Mouse (Mus musculus) hindbrain, embryonic 15.5 days (tissue): Measurements from ENCODE around the gene Itm2c. TPM values are rescaled to one million over a fixed set of nuclear protein-coding genes. Genes with fewer than 3 reads are reported as not detected.
A peak's percentile ranks its signal among the peaks of the same experiment; 100 is the strongest.

Experiments
- ATAC-seq: fragments of 200-750 bp; cut with Nextera tagmentation; 2 replicates; pipeline ENCODE4 v1.8.0; 2017; ENCODE audit warnings: low read depth, moderate number of reproducible peaks, moderate TSS enrichment; ENCODE audit not compliant: low FRiP score
- H3K27ac ChIP-seq: fragments of 300-500 bp; sonication (generic); replicated peaks from 2 replicates; pipeline ENCODE4 v1.5.1; 2015; ENCODE audit warnings: mild to moderate bottlenecking, inconsistent platforms
- H3K27me3 ChIP-seq: fragments of 300-500 bp; sonication (generic); 2 replicates; pipeline ENCODE4 v1.6.1; 2015; ENCODE audit warnings: control low read depth, inconsistent platforms
- H3K36me3 ChIP-seq: fragments of 300-500 bp; sonication (generic); 2 replicates; pipeline ENCODE4 v1.6.1; 2015; ENCODE audit warnings: control low read depth, inconsistent platforms
- H3K4me1 ChIP-seq: fragments of 300-500 bp; sonication (generic); replicated peaks from 2 replicates; pipeline ENCODE4 v1.6.1; 2015; ENCODE audit warnings: control low read depth, inconsistent platforms
- H3K4me2 ChIP-seq: fragments of 300-500 bp; sonication (generic); 2 replicates; pipeline ENCODE4 v1.6.1; 2015; ENCODE audit warnings: moderate library complexity, mild to moderate bottlenecking, inconsistent platforms
- H3K4me3 ChIP-seq: fragments of 300-500 bp; sonication (generic); 2 replicates; pipeline ENCODE4 v1.5.1; 2015; ENCODE audit warnings: mild to moderate bottlenecking, inconsistent platforms
- H3K9ac ChIP-seq: fragments of 300-500 bp; sonication (generic); 2 replicates; pipeline ENCODE4 v1.6.1; 2015; ENCODE audit warnings: inconsistent platforms
- H3K9me3 ChIP-seq: fragments of 300-500 bp; sonication (generic); 2 replicates; pipeline ENCODE4 v1.6.1; 2016; ENCODE audit warnings: control low read depth, inconsistent platforms
- WGBS: fragments of 180-500 bp; shearing (Covaris S2); methylation state at CpG from one replicate; pipeline ENCODE4 v1.1.7; 2015; 5-methylcytosine and 5-hydroxymethylcytosine counted together
- polyA plus RNA-seq: library from polyadenylated mRNA; unstranded; fragments of >200 nt; fragmentation: Nextera tagmentation; extraction: Ambion mirVana; gene quantifications from 2 replicates; pipeline ENCODE4 v1.2.1, GENCODE M21; 2015

Itm2c gene
- polyA plus RNA-seq, 1 experiment from 2014 or later: 204 TPM

DNA sequence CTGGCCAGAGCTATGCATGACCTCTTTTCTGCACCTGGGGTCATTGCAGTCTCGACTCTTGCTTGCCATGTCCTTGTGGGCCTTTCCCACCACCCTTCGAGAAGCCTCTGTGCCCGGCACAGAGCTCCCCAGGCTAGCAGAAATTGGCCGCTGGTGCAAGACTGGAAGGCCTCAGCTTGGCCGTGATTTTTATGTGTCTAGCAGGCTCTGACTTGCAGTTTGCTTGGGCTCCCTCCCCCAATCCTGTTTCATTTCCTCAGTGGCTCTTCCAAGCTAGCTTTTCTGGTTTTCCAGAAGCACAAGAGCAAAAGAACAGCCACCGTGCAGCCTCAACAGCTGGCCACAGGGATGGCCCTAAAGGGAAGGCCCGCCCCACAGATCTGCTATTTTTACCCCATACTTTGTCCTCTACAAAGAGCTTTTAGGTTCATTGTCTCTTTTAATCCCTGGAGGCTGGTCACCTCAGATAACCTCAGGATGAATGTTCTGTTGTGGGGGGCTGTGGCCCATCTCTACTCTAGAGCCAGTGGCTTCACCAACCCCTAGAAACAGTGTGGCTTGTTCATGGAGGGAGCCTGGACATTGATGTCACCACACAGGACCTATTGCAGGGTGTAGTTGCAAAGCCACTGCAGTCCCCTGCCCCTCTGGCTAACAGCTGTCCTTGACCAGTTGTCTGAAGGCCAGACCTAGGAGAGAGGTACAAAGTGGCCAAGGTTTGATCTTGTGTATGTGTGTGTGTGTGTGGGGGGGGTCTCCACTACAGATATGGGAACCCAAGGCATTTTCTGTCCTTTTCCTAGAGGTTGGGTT, 6.6 kb downstream of the Itm2c start:
- no peak for ATAC-seq
- H3K27ac ChIP-seq: peak overlapping the region; percentile 13; the same call in 1 of the 2 replicates
- H3K4me2 ChIP-seq: no peak overlapping the region
- H3K9ac ChIP-seq: no peak overlapping the region
- H3K36me3 ChIP-seq: peaks cover 26% of the 10 kb centered on the region
- H3K9me3 ChIP-seq: no peaks in the 10 kb centered on the region
- 73% methylated on average over 7 of the region's 7 CpGs for WGBS
- H3K4me1 ChIP-seq: peaks cover 72% of the 10 kb centered on the region
- no peak overlapping the region for H3K4me3 ChIP-seq
- no peaks in the 10 kb centered on the region for H3K27me3 ChIP-seq

DNA sequence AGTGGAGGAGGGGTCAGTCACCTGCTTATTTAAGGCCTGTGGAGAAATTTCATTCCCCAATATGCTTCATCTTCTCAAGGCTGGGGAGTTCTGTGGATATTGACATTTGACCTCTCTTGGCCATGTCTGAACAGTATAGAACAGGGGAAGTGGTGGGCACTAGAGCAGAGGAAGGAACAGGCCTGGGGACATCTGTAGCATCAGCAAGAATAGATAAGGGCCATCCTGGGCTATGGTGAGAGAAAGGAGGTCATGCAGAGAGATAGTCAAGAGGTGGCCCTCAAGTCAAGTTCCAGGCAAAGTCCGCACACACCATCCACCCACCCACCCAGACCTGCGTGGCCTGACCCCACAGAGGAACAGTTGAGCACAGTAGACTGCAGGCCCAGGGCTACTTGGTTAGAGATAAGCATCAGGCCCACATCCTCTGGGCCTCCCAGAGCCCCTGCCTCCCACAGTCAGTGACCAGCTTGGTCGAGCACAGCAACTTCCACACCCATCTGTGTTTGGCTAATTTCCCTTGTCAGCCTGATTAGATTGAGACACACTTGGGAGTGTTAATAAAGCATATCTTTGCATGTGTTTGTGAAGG, 7.5 kb downstream of the Itm2c start:
- Histone ChIP-seq H3K4me2 (no peak overlapping the region), H3K4me3 (no peak overlapping the region), H3K36me3 (peaks cover 35% of the 10 kb centered on the region), H3K4me1 (peaks cover 63% of the 10 kb centered on the region), H3K9ac (no peak overlapping the region), H3K27ac (peak overlapping the region; percentile 73), H3K9me3 (no peaks in the 10 kb centered on the region), H3K27me3 (no peaks in the 10 kb centered on the region)
- ATAC-seq: peak; percentile 51
- 56% methylated on average over 3 of the region's 3 CpGs for WGBS

DNA sequence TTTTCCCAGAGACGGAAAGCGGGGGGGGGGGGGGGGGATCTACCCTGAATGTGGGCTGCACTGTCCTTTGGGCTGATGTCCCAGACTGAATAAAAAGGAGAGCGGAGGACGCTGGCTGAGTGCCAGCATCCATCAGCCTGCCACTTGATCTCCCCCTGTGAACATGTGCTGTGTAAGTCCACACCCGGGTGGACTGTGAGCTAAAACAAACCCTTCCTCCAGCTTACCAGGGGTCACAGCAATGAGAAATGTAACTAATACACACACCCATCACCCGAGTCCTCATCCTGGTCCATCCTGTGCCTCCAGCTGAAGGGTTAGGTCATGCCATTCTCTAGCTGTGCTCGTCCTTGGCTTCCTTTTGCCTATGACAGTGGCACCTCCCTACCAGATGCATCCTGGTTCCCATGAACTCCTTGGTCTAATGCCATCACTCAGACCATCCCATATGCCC, 8.1 kb downstream of the Itm2c start:
- WGBS: 28% methylated on average over 7 of the region's 7 CpGs
- Histone ChIP-seq H3K27me3 (no peaks in the 10 kb centered on the region), H3K4me3 (no peak overlapping the region), H3K9ac (no peak overlapping the region), H3K36me3 (peaks cover 40% of the 10 kb centered on the region), H3K4me1 (peaks cover 58% of the 10 kb centered on the region), H3K27ac (peak overlapping the region; percentile 73), H3K9me3 (no peaks in the 10 kb centered on the region), H3K4me2 (0 out of 2 replicates have a peak overlapping the region, but pooled peaks have one; percentile 13)
- peak; percentile 72 for ATAC-seq

DNA sequence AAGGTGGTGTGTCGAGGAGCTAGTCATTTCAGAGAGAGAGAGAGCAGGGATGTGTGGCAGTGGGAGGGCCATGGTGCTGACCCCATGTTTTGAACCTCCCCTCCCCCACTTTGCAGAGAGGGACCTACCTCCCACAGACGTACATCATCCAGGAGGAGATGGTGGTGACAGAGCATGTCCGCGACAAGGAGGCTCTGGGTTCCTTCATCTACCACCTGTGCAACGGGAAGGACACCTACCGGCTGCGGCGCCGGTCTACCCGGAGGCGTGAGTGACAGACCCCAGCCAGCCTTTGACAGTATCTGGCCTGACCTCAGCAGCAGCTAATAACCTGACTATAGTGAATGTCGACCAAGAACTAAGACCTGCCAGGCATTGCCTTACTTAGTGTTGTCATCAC, 12.8 kb downstream of the Itm2c start:
- H3K36me3 ChIP-seq: peaks cover 54% of the 10 kb centered on the region

DNA sequence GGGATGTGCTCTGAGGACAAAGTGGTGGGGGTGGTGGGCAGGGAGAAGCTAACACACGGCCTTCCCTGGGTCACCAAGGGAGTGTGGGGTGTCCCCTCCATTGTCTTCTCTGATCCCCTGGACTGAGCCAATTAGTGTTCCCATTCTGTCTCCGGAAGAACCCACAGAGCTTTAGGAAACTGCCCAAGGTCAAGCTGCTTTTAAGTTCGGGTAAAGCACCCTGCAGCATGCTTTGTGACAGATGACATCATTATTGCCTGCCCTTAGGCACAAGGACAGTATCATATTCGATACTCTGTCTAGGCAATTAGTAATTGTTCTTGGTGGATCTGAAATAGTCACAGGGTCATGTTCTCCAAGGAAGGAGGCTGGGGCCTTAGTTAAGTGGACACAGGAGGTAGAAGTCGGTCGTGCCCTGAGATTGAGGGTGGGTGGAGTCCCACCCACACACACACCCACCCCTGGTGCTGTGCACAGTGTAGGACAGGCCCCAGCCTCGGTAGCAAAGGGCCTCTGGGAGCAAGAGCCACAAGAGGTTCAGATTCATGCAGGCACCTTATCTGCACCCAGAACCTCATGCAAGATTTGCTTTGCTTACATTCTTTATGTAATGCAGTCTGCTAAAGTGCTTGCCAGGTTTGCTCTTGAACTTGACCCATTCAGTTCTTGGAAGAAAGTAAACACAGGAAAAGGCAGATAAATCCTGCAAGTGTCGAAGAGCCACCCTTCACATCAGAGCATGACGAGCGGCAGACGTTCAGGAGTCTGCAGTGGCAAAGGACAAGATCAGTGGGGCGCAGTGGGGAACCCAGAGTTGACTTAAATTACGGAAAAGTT, 14.9 kb downstream of the Itm2c start:
- H3K4me3 ChIP-seq: no peak overlapping the region
- no peaks in the 10 kb centered on the region for H3K9me3 ChIP-seq
- no peak overlapping the region for H3K4me2 ChIP-seq
- no peaks in the 10 kb centered on the region for H3K27me3 ChIP-seq
- H3K4me1 ChIP-seq: no peaks in the 10 kb centered on the region
- peaks cover 44% of the 10 kb centered on the region for H3K36me3 ChIP-seq
- no peak overlapping the region for H3K27ac ChIP-seq
- H3K9ac ChIP-seq: no peak overlapping the region
- 67% methylated on average over 13 of the region's 13 CpGs for WGBS
- peak; percentile 16; the same call in 1 of the 2 replicates for ATAC-seq

More for the DNA sequence above, 12.8 kb downstream of the Itm2c start:
- 92% methylated on average over 12 of the region's 12 CpGs for WGBS
- Histone ChIP-seq H3K4me3 (no peak overlapping the region), H3K4me2 (no peak overlapping the region), H3K9me3 (no peaks in the 10 kb centered on the region), H3K27ac (no peak overlapping the region), H3K4me1 (peaks cover 11% of the 10 kb centered on the region), H3K9ac (no peak overlapping the region), H3K27me3 (no peaks in the 10 kb centered on the region)
- no peak for ATAC-seq

DNA sequence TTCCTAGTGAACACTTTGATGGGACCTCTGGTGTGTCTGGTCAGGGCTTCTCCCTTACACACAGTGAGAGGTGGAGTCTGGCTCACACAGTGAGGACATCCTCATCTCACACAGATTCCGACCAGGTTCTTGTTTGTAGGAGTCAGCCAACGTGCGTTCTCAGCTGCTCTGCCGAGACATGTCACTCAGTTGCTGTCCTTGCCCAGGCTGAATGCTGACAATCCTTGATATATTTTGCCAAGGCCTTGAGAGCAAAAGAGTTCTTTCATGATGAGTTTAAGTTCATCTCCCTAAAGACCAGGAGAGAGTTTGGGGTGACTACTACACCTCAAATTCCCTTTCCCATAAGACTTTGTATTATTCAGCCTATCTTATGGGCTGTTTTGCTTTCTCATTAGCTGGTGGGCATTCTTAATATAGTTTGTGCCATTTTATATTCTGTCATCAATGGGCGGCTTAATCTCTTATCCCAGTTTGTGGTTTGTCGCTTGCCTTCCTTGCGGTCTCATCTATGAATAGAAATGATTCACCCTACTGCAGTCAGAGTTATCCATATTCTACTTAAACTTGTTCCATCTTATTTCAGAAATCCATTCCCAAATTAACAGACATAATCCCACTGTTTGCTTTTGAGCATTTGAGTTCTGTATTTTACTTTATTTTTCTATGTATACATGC, 19.1 kb downstream of the Itm2c start:
- ATAC-seq: no peak
- no peak overlapping the region for H3K9ac ChIP-seq
- H3K27ac ChIP-seq: no peak overlapping the region
- no peak overlapping the region for H3K4me2 ChIP-seq
- 94% methylated on average over 7 of the region's 7 CpGs for WGBS
- peaks cover 3% of the 10 kb centered on the region; the same call in 1 of the 2 replicates for H3K36me3 ChIP-seq
- no peak overlapping the region for H3K4me3 ChIP-seq
- H3K9me3 ChIP-seq: no peaks in the 10 kb centered on the region
- H3K27me3 ChIP-seq: no peaks in the 10 kb centered on the region
- peaks cover 20% of the 10 kb centered on the region for H3K4me1 ChIP-seq

DNA sequence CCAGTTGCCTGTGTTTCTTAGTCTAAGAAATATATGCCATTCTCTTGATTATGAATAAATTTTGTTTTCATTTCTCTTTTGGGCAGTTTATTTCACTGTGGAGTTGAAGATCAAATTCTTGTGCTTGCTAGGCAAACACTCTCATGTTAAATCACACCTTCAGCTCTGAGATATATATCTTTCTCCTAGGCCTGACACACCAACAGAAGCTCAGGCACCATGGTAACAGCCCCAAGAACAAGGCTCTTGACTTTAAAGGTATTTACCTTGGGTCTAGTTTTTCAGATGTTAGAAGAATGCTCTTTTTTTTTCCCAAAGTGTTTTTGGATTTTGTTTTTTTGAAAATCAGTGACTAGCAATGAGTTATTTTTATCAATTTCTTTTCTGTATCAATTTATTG, 21.8 kb downstream of the Itm2c start:
- Histone ChIP-seq H3K27ac (peak overlapping the region; percentile 87; the same call in 1 of the 2 replicates), H3K9ac (no peak overlapping the region), H3K36me3 (no peaks in the 10 kb centered on the region), H3K4me2 (no peak overlapping the region), H3K9me3 (no peaks in the 10 kb centered on the region), H3K4me3 (no peak overlapping the region), H3K4me1 (peaks cover 23% of the 10 kb centered on the region), H3K27me3 (no peaks in the 10 kb centered on the region)
- ATAC-seq: no peak

DNA sequence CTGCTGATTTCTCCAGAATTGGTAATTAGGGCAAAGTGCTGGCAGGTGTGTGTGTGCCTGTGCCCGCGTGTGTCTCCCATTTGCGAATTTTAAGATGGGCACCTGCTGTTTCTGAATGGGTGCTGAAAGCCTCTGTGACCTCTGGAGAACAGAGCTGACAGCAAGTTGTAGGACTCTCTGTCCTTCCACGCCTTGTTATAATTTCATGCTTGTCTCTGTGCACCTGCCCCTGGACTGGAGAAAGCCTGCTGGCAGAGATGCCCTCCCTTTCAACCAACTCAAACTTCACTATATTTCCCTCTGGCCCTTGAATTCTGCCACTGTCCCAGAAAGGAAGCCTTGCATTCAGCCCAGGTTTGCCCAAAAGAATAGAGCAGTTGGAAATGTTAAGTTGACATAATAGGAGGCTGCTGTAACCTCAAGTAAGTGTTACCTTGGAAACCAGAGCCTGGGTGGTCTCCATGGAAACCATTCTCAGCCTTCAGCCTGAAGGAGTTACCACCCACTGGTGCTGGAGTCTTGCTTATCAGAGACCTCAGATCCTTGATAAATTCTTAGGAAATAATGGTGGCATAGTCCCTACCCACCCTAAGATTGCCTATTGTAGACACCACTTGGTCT, 22.9 kb downstream of the Itm2c start:
- Histone ChIP-seq H3K4me1 (peaks cover 26% of the 10 kb centered on the region), H3K4me2 (peak overlapping the region; percentile 35), H3K27ac (peak overlapping the region; percentile 87), H3K4me3 (no peak overlapping the region), H3K27me3 (no peaks in the 10 kb centered on the region), H3K9ac (no peak overlapping the region), H3K9me3 (no peaks in the 10 kb centered on the region), H3K36me3 (no peaks in the 10 kb centered on the region)
- 9% methylated on average over 4 of the region's 4 CpGs for WGBS
- peak; percentile 91 for ATAC-seq

DNA sequence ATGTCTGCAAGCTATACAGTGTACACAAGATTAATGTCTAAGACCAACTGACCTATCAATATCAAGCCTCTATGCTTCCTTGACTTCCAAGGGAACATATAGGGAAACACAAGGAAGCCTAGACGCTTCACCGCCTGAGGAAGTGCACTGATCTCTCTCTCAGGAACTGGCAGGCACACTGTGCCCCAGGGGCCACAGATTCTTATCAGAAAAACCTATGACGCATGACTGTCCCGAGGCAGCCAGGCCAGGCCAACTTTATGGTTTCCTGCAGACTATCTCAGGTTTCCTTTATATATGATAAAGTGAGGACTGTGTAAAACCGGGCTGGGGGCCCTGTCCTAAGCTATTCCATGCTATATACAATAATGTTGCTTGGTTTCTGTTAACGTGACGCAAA, 25.5 kb downstream of the Itm2c start:
- 84% methylated on average over 7 of the region's 7 CpGs for WGBS
- Histone ChIP-seq H3K9me3 (no peaks in the 10 kb centered on the region), H3K4me1 (peaks cover 40% of the 10 kb centered on the region), H3K4me3 (no peak overlapping the region), H3K36me3 (no peaks in the 10 kb centered on the region), H3K9ac (no peak overlapping the region), H3K27ac (no peak overlapping the region), H3K27me3 (no peaks in the 10 kb centered on the region), H3K4me2 (no peak overlapping the region)
- no peak for ATAC-seq

DNA sequence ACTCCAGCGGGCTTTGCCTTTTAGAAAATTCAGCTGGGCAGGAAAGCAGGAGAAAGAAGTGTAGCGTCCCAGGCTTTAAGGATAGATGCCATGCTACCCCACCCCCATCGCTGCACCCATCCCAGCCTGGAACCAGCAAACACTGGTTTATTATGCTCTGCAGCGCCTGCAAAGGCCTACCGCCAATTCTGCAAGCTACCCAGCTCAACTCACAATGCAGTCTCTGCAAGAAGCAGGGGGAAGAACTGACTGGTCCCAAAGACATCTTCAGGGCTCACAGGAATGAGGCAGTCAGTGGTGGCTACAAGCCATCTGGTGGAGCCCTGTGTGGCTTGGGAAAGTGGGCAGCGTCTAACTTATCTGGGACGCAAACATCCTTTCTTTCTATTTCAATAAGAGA, 27.6 kb downstream of the Itm2c start:
- H3K36me3 ChIP-seq: no peaks in the 10 kb centered on the region
- H3K27ac ChIP-seq: peak overlapping the region; percentile 69
- ATAC-seq: peak; percentile 54
- peaks cover 34% of the 10 kb centered on the region for H3K4me1 ChIP-seq
- H3K4me3 ChIP-seq: no peak overlapping the region
- no peak overlapping the region for H3K9ac ChIP-seq
- H3K27me3 ChIP-seq: no peaks in the 10 kb centered on the region
- H3K4me2 ChIP-seq: no peak overlapping the region
- WGBS: 69% methylated on average over 7 of the region's 7 CpGs
- no peaks in the 10 kb centered on the region for H3K9me3 ChIP-seq

DNA sequence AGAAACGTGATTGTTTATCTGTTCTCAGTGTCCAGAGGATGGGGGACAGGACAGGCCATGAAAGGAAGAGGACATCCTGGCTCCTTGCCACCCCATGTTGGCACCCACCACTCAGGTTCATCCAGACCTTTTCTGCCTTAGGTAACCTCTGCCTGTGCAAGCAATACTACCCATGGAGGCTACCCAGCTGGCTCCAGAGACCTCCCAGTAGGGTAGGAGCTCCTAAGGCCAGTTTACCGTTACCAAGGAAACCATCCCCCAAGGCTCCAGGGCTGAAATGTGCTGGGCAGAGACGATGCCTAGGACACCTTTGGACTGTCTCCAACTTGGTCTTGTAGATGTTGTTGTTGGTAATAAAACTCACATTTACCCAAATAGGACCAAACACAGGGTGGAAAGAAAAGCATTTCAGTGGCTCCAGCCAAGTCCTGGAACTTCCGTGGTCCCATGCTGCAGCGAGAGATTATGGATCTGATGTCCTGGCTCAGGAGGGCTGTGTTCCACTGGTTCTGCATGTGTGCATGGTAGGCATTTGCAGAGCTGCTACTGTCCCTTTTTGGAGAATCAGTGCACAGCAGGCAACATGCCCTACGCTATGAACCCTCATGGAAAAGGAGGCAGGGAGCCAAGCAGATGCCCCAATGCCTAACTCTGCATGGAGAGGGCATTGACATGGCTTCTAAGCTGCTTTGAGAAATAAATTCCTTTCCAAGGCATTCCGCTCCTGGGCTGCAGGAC, 28.2 kb downstream of the Itm2c start:
- H3K4me1 ChIP-seq: peaks cover 28% of the 10 kb centered on the region
- peak overlapping the region; percentile 69 for H3K27ac ChIP-seq
- H3K9ac ChIP-seq: no peak overlapping the region
- ATAC-seq: peak; percentile 81
- H3K4me3 ChIP-seq: no peak overlapping the region
- WGBS: 48% methylated on average over 7 of the region's 7 CpGs
- no peak overlapping the region for H3K4me2 ChIP-seq
- H3K9me3 ChIP-seq: no peaks in the 10 kb centered on the region
- H3K36me3 ChIP-seq: no peaks in the 10 kb centered on the region
- H3K27me3 ChIP-seq: no peaks in the 10 kb centered on the region
